Mouse (Mus musculus) thymus, adult 18-20 months (tissue): Measurements from ENCODE around the gene Olfr398.

Experiments used
- DNase-seq, 2 experiments: peaks; one replicate each; pipeline ENCODE4 v3.0.0; 2022; ENCODE audit warnings: mixed read lengths in 2 of 2

The Olfr398 gene

DNA sequence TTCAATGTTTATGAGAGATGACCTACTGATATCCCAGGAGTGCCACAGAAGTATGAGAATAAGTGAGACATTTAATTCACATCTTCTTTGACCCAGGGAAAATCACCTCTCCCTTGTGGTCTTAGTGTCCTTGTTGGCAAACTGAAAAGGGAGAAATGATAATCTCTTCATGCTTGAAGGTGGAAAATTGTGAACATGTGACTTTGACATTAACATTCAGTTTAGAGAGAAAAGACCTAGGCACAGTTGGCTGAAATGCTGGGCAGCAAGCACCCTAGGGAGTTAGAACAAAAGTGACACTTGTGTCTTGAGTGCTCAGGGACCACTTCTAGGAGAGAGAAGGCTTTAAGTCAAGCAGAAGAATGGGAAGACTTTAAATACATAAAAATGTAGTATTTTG, at the start of gene Olfr398:
TSS of gene Olfr398 (minus strand) at position 101 of the 400 bp plus-strand sequence.
- DNase-seq = no peak

GRCm38 (mm10) chr11:73993115-73993514, 2.9 kb upstream of the Olfr398 start:
- no peak for DNase-seq

DNA sequence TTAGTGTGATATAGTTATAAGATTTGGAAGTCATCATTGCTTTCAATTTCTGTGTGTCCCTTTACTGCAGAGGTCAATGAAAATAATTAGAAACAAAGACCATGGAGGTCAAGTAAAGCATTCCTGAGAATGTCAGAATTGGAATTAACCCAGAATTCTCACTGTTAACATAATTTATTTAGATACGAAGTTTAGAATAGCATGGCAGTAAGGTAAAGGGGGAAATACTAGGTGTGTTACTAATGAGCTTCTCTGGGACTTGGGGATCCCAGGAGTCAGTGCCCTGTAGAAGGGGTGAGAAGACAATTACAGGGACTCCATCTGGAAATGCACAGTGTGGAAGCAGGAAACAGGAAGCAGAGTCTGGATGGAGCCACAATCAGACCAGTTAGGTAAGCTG, 29.7 kb downstream of the Olfr398 start, which contains the start of gene Olfr397:
TSS of gene Olfr397 (plus strand) at position 301 of the 400 bp plus-strand sequence.
- DNase-seq = no peak

GRCm38 (mm10) chr11:73936377-73936776, 53.8 kb downstream of the Olfr398 start, which contains the start of gene Olfr23:
Gene Olfr23, plus strand, starts transcription at chr11:73936677.
- no peak for DNase-seq
